Mouse (Mus musculus): Measurements from ENCODE around the gene Pipox.

Pipox gene

DNA sequence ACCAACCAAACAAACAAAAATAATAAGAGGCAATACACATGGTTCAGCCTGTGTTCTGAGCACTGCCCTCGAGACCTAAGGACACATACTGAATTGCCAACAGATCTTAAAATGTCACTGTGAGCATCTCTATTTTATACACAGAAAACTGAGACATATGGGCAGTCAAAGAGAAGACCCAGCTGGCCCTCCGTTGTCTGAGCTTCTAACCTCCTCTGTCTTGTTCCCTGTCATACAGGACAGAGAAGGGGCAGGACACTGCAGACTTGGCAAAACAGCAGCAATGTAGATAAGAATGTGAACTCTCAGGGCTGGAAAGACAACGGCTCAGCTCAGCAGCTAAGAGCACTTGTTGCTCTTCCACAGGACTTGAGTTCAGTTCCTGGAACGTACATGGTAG lies 14.6 kb upstream of the Pipox start:
- DNase-seq (ENCODE audit: low read depth, low spot score): no peak

DNA sequence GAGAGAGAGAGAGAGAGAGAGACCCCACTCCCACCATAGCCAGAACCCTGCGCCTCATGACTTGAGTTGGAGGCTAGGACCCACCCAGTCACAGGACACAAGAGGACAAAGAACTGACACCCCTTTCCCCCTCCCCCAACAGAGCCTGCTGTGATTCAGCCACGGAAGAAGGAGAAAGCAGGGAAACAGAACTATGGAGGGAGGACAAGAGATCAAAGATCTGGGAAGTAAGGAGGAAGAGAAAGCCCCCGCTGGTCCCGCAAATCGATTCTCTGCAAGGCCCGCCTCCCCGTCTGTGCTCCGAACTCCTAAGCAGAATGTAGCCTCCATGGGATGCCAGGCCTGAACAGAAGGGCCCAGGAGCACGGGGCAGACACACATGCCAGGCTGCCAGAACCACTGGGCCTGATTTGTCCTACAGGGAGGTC lies 12.9 kb upstream of the Pipox start:
- peak; percentile 94 for DNase-seq (ENCODE audit: low read depth, low spot score)

DNA sequence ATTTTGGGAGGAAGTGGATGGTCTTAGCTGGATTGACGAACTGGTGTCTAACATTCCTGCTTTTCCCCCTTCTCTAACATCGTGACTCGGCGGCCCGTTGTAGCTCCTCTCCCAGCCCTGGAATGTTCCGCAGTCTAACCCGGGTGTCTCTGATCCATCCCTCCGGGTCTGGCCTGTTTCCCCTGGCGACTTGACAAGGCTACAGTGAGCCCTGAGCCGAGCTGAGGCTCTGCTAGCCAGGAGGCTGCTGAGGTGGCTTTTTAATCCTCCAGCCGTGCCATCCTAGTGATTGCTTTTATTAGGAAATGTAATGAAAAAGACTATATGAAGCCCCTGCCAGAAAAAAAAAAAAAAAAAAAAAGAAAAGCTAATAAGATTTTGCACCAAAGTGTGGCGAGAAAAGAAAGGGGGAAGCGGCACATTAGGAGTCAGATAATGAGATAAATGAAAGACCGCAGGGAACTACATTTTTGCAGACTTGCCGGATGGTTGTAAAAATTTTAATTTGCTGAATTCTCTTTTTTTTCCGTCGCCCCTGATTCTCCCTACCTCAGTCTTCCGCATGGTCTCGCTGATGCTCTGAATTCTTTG lies 12.3 kb upstream of the Pipox start:
- peak; percentile 79 for DNase-seq (ENCODE audit: low read depth, low spot score)

DNA sequence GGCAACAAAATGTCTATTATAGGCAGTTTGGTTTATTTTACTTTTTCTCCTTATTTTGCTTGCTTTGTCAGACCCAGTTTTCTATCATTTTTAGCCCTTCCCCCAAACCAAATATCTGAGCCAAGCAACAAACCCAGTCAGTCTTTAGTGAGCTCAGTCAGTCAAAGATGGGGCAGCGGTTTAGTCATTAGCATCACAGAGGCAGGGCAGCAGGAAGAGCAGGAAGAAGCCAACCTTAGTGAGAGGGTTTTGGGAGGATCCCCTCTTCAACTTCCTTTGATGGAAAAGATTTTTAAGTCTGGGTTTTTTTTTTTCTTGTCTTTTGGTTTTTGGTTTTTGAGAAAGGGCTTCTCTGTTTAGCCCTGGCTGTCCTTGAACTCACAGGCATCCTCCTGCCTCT lies 10.8 kb upstream of the Pipox start:
- peak; percentile 94 for DNase-seq (ENCODE audit: low read depth, low spot score)

DNA sequence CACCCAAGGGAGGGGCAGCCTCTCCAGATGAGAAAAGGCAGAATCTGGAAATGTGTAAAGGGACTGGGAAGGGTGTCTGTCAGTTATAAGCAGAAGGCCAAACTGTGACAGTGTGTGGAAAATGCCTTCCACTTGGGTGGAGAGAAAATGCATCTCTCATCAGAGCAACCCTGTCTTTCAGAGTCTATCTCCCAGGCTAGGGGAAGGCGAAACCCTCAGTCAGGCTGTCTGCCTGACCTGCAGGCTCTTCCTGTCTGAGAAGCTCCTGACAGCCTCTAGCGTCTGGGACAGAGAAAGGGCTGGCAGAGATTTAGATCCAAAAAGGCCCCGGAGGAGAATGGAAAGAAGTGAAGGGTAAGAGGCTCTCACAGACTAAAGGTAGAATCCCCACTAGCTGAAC lies 9.9 kb upstream of the Pipox start:
- DNase-seq (ENCODE audit: low read depth, low spot score): peak; percentile 71

DNA sequence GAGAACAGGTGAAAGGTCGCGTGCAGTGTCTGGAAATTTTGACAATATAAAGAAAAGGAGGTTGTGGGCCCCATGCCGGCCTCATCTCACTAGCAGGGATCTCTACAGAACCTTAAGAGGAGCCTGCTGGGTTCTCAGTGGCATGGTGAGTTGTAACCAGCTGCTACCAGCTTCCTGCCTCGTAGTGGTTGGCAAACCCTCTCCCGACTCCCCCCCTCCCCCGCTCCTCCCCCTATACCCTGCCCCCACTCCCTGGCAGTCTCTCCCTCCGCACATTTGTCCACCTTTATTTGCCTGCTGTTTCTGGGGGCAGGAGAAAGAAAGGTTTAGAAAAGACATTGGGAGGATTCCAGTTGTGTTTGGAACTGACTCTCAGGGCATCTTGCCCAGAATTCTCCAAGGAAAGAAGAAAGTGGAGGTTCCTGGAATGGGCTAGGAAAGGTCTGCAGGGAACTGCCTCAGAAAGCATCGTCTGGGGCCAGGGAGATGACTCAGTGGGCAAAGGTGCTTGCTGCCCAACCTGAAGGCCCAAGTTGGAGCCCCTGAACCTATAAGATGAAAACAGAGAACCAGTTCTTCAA lies 8.0 kb upstream of the Pipox start:
- DNase-seq (ENCODE audit: low read depth, low spot score): no peak

DNA sequence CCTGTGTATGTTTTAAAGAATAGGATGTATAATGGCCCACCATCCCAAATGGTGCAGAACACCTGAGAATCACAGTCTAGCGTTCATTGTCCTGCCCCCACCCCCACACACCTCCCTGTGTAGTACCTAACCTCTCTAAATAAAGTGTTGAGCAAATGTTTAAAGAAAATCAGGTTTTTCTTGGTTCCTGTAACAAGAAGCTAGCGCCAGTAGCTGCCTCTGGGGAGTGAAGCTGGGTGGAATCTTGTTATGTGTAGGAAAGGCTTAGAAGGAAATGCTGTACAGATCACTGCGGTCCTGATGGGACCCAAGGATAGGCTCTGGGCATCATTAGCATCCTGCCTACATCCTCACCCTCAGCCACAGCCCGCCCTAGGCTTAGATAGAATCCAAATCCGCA lies 7.5 kb upstream of the Pipox start:
- DNase-seq (ENCODE audit: low read depth, low spot score): no peak

DNA sequence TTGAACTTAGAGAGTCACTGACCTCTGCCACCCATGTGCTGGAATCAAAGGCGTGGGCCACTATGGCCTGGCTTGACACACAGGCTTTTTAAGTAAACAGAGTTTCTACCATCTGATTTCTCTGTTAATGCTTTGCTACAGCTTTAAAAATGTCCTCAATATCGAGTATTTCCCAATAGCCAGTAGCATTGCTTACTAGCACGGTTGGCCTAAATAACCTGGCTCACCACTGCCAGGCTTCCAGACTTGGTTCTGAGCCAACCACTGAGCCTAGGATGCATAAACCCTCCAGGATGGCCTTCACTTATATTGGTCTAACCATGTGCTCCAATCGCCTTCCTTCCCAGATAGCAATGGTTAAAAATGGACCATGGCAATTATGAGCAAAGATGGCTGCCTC lies 6.8 kb upstream of the Pipox start:
- DNase-seq (ENCODE audit: low read depth, low spot score): no peak

DNA sequence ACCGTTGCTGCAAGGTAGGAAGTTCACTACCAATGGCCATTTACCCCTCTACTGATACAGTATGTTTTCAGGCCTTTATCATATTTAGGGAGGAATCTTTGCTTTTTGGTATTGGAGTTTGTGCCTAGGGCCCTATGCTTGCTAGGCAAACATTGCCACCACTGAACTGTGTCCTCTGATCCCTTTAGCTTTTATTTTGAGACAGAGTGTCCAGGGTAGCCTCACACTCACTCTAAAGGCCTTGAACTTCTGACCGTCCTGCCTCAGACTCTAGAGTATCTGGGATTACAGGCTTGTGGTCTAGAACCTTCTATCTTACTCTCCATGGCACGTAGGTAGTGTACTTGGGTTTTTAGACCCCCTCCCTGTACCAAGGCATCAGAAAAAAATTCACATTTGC lies 6.3 kb upstream of the Pipox start:
- DNase-seq (ENCODE audit: low read depth, low spot score): no peak

DNA sequence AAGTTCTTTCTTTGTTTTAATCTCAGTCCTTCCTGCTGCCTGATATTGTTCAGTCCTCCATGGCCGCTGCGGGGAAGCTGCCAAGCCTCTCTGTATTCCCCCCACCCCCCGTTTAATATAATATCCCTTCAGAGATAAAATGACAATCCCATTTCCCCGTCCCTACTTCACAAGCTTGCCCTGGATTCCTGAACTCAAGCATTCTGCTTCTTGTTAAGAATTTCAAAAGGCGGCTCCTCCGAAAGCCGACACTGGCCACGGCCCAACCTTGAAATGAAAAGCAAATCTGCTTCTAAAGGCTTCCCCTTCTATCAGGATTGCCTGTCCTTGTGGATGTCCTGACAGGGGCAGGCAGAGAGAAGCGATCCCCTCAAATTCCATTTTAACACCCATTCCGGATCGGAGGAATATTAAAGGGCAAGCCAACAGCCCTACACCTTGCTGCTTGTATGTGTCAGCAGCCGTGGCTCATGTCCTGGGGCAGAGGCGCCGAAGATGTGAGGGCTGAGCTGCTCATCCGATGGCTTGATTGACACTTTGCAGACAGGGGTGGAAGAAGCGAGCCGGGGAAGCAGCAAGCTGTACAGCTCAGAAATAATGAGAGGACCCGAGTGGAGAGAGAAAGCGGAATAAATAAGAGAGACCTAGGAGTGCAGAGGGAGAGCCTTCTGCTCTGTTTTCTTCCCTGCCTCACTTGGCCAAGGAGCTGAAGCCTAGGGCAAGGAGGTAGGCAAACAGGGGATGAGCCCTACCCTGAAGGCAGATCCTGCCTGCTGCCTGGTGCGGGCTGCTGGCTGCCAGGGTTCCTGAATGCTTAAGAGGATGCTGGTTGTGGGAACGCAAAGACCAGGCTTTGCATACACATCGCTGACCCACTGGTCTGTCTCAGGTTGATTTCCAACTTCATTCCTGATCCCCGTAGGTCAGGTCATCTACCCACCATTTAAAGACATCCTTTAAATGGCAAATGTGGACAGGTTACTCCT lies 3.2 kb upstream of the Pipox start:
- peak; percentile 51 for DNase-seq (ENCODE audit: low read depth, low spot score)

DNA sequence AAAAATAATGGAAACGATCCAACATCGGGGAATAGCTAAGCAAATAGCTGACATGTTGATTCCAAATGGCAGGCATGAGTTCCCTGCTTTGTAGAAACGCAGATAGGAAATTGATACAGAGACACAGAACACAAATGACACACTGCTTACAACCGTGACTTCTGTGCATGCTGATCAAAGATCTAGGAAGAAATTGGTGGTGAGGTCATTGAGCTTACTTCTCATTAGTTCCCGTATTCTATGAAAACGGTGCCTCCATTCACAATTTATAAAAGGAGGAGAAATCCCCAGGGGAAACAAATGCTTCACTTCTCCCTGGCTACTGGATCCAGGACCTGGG lies 2.6 kb upstream of the Pipox start:
- DNase-seq (ENCODE audit: low read depth, low spot score): no peak

DNA sequence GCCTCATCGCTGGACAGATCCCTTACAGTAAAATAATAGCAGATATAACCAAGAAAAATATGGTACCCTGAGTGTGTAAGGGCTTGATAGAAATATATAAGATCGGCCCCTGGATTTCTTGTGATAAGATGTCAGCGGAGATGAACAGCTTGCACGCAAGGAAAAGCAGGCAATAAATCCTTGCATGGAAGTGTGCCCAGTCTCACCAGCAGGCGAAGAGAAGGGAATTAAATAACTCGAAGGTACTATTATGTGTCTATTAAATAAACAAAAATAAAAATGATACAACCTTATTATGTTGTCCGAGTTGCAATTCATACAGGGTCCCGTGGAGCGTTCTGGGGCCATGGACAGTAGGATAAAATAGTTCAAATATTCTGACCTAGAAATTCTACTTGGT lies 2.1 kb upstream of the Pipox start:
- no peak for DNase-seq (ENCODE audit: low read depth, low spot score)

DNA sequence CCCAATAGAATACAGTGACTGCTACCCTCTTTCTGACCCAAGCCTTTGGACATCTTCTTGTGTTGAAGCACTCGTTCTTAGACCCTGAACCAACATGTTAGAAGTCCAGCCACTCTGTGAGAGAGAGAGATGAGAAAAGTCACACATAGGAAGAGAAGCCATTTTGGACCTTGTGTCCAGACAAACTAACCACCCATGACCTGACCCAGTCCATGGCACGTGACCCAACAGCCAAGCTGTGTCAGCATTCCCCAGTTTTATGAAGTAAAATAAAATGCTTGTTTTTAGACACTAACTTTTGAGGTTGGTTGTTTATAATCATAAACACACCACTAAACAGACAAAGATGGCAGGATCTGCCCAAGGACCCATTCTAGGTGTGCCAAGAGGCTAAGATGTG lies 1.1 kb upstream of the Pipox start:
- no peak for DNase-seq (ENCODE audit: low read depth, low spot score)

DNA sequence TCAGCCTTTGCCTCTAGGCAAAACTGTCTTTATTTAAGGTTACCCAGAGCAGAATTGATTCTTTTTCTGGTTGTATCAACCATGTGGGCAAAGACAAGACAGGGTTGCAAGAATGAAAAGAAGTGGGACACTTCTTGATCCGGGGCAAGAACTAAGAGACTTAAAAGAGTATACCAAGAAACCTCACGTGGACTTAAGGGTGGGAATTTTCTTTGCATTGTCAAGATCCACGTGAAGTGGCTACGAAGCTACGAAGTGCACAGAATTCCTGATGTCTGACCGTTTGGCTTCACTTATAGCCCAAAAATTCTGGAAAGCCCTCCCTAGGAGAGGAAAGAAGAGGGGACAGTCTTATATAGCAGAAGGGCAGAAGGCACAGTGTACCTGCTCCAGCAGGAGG lies 613 bp downstream of the Pipox start:
- DNase-seq (ENCODE audit: low read depth, low spot score): no peak

DNA sequence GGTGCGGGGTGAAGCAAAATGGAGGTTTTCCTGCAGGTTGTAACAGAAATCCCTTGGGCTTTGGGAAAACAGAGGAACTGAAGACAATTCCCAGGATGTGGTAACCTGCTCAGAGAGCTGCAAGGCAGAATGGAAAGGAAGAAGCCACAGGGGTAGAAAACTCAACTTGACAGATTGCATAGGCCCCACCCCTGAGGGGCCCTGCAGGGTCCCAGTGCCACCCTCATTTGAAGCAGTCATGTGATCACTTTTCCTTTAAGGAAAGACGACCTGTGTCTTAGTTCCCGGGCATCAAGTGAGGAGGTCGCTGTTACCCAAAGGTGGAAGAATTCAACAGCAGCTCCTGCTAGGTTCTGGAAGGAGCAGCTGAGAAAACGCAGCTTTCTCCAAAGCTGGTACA lies 1.0 kb downstream of the Pipox start:
- peak; percentile 82 for DNase-seq (ENCODE audit: low read depth, low spot score)

DNA sequence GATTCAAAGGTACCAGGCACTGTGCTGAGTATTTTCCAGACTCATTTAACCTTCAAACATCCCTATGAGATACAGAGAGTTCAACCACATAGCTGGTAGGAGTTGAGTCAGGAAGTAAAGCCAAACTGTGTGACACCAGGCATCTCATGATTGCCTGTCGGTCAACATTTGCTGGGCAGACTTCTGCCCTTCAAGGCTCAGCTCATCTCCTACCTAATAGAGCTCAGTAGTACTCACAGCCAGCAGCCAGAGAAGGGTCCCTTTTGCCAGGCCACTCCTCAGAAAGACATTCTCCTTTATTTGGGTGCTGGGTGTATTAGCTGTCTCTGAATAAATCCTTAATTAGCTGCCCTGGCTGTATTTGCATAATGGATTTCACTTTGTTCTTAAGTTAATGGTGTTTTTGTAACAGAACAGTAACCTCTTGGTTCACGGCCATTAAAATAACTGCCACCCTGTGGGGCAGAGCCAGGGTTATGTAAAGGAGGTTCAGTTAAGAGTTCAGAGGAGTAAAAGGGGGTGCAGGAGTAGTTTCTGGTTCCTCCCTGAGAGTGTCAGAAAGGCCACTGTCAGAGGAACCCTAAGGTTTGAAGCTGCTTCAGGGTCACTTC lies 3.1 kb downstream of the Pipox start:
- peak; percentile 45 for DNase-seq (ENCODE audit: low read depth, low spot score)

DNA sequence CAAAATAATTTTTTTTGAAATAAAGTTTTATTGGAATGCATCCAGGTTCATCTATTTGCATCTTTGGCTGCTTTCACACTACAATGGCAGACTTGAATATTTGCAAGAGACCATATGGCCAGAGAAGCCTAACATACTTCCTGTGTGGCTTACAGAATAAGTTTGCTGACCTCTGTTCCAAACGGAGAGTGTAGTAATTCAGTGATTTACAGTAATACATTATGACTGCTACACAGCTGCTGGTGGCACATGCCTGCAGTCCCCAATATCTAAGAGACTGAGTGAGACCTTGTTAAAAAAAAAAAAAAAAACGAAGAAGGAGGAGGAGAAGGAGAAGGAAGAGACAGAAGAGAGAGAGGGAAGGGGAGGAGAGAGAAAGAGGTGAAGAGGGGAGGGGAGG lies 4.4 kb downstream of the Pipox start:
- no peak for DNase-seq (ENCODE audit: low read depth, low spot score)

DNA sequence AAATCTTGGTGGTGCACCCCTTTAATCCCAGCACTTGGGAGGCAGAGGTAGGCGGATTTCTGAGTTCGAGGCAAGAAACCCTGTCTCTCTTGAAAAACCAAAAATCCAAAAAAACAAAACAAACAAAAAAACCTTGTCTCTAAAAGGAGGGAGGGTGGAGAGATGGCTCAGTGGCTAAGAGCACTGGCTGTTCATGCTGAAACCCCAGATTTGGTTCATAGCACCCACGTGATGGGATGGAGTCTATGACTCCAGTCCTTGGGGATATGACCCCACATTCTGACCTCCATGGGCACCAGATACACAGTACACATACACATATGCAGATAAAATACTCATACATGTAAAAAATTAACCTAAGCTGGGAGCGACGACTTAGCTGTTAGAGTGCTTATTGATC lies 5.0 kb downstream of the Pipox start:
- no peak for DNase-seq (ENCODE audit: low read depth, low spot score)

DNA sequence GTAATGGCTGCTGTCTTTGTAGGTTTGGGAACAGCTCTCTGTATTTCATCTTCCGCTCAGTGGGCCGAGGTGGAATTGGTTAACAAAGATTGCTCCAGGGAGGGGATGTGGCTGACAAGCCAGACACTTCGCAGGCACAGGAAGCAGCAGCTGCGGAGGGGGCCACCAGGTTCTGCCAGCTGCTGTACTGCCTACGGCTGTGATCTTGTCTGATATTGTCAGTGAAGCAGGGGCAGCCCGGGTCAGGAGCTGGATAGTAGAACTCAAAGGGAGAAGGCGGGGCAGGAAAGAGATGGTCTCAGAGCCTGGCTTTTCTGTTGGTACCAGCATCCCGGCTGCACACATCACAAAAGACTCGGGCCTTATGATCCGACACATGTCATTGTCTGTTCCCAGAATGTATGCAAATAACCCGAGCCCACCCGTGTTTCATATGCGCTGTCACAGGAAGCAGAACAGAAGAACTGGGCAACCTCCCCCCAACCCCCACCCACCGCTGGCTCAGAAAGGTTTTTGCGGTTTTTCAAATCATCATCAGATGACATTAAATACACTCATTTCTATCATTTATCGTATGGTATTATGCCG lies 6.4 kb downstream of the Pipox start:
- peak; percentile 60 for DNase-seq (ENCODE audit: low read depth, low spot score)

DNA sequence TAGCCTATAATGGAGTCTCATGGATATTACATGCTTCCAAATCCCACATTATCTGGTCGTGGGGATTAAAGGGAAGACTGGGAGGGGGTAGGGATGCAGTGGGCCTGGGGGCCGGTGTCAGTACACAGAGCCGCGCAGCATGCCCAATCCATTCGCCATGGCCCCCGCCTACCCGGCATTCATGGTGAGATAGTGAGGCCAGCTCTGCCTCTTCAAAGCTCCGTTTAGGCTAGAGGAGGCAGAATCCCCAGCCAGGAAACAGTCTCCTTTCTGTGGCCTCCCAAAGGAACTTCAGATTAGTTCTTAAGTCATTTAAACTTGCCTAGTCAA lies 8.7 kb downstream of the Pipox start:
- no peak for DNase-seq (ENCODE audit: low read depth, low spot score)

DNA sequence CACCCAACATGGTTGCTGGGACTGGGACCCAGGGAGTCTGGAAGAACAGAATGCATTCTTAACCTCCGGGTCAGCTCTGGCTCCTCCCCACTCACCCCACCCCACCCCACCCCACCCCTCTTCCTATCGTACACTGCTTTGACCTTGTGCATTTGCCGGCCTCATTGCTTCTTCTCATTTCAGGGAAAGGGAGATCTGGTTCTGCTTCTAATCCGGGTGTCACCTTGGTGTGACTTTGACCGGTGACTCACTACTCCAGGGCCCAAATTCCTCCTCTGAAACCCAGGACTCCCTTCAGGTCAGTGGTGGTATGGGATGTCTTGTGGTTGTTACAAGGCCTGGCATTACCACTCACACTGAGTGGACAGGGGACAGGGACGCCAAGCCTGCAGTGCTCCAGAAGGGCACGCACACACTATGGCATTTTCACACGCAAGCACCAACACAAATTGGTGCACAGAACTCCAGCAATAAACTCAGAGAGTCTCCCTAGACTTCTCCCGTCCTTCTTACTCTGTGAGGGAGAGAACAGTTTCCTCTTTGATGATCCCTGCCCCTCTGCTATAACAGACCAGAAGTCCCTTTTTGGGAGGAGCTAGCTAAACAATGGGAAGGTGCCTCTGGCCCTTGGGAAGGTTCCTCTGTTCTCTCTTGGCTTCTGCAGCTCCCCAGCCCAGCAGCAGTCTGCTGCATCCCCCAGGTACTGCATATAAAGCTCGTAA lies 9.2 kb downstream of the Pipox start:
- peak; percentile 97 for DNase-seq (ENCODE audit: low read depth, low spot score)

DNA sequence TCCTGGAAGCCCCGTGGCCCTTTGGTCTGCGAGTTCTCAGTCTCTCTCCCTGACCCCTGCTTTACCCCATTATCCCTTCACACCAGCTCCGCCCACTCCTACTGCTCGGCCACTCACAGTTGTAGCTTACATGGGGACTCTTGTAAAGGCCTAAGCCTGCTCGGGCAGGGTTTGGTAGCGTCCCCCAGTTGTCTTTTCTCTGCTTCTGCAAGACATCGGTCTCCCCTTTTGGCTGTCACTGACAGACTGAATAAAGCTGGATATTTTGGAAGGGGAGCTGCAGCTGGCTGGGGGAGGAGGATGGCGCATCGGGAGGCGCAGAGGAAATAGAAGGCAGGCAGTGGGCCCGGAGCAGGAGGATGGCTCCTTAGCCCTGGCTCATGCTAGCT lies 17.1 kb downstream of the Pipox start:
- DNase-seq (ENCODE audit: low read depth, low spot score): peak; percentile 84
